Mouse (Mus musculus): Measurements from ENCODE around the gene Rsph10b. TPM values are rescaled to one million over a fixed set of nuclear protein-coding genes. Genes with fewer than 3 reads are reported as not detected.

Gene Rsph10b
- 0.58 and 1.5 TPM in 2 replicates for polyA plus RNA-seq (2016; fragmentation: Nextera tagmentation; extraction: Ambion mirVana)

DNA sequence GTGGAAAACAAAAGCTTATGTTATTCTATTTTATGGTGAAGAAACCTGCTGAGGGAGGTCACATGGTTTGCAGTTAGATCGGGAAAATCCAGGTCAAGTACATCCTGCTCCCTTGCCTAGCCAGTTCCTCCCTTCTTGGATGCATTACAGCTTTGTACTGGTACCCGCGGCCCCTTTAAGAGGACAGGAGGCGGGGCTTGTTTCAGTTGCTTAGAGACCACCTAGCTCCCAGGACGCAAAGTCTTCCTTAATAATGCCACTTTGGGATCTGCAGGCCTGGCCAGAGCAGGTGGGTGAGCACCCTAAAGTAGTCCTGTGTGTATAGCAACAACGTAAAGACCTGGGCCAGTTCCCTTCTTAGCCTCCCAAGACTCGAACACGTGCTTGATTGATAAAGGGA lies at the start of gene Rsph10b:
Rsph10b (plus strand) TSS at position 205 of the 400 bp plus-strand sequence.
- peak; percentile 41 for DNase-seq (ENCODE audit: low spot score)
- Histone ChIP-seq H3K4me1 (peaks cover 11% of the 10 kb centered on the region), H3K27me3 (ENCODE audit: low read depth, poor library complexity, severe bottlenecking) (no peaks in the 10 kb centered on the region), H3K4me3 (peak within 1 kb of the TSS; percentile 32), H3K27ac (replicated peaks) (no peak within 1 kb of the TSS; the same call in 1 of the 2 replicates), H3K36me3 (peaks cover 47% of the 10 kb centered on the region), H3K9me3 (replicated peaks) (no peaks in the 10 kb centered on the region)
- WGBS, result 19% methylated on average over 8 of the region's 8 CpGs

DNA sequence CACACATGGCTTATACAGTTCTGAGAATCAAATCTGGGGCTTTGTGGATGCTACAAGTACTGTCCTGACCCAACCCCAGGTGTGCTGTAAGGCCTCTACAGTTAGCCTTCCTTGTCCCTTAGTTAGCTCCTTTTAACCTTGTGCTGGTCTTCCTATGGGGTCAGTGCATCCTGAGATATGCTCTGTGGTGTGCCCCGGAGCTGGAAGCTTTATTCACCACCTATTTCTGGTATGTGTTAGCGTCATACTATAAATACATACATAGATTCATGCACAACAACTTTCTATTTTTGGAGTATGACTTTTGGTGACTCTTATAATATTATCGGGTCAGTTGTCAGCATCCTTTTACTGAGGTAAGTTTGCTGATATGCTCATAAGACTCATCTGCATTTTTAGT lies 47.6 kb upstream of the Rsph10b start:
- Histone ChIP-seq H3K9me3 (replicated peaks) (peaks cover 8% of the 10 kb centered on the region; the same call in 1 of the 2 replicates), H3K36me3 (peaks cover 99% of the 10 kb centered on the region), H3K4me1 (no peaks in the 10 kb centered on the region), H3K27me3 (ENCODE audit: low read depth, poor library complexity, severe bottlenecking) (no peaks in the 10 kb centered on the region), H3K27ac (replicated peaks) (no peak overlapping the region), H3K4me3 (no peak overlapping the region)
- DNase-seq (ENCODE audit: low spot score), result no peak
- WGBS, result 94% methylated on average over 3 of the region's 3 CpGs

GRCm38 (mm10) chr5:143890741-143891140 lies 42.1 kb upstream of the Rsph10b start:
- DNase-seq (ENCODE audit: low spot score), result no peak
- WGBS, result 86% methylated on average over 6 of the region's 6 CpGs
- H3K27ac ChIP-seq (replicated peaks), result no peak overlapping the region
- H3K4me3 ChIP-seq, result no peak overlapping the region
- peaks cover 5% of the 10 kb centered on the region; the same call in 1 of the 2 replicates for H3K9me3 ChIP-seq (replicated peaks)
- peaks cover 95% of the 10 kb centered on the region for H3K36me3 ChIP-seq
- H3K4me1 ChIP-seq, result no peaks in the 10 kb centered on the region
- no peaks in the 10 kb centered on the region for H3K27me3 ChIP-seq (ENCODE audit: low read depth, poor library complexity, severe bottlenecking)

DNA sequence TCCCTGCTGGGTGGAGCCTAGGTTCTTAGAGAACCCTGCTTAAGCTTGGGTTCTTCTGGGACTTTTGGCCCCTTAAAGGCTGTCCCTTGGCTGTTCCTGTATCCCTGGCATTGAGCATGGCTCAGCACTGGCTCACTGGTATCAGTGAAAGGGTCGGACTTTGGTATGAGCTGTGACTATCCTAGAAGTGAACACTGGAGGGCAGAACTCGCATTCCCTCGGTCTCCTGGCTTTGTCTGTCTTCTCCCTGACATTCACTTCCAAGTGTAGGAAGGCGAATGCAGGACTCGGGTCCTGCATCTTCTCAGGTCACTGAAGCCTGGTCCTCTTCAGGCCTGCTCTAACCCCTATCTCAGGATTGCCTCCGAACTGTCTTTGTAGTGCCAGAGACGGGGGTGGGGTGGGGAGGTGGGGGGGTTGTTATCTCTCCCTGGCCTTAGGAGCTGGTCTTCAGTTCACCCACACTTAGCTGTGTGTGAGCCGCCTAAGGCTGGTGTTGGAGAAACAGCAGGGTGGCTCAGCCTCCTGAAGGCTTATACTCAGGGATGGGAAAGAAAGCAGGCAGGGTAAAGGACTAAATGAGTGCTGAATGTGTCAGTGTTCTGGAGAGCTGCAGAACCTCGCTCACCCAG lies 40.5 kb upstream of the Rsph10b start:
- whole genome bisulfite sequencing, result 82% methylated on average over 9 of the region's 9 CpGs
- DNase-seq (ENCODE audit: low spot score), result no peak
- Histone ChIP-seq H3K27ac (replicated peaks) (no peak overlapping the region), H3K4me1 (no peaks in the 10 kb centered on the region), H3K9me3 (replicated peaks) (no peaks in the 10 kb centered on the region), H3K27me3 (ENCODE audit: low read depth, poor library complexity, severe bottlenecking) (no peaks in the 10 kb centered on the region), H3K4me3 (no peak overlapping the region), H3K36me3 (peaks cover 92% of the 10 kb centered on the region)

DNA sequence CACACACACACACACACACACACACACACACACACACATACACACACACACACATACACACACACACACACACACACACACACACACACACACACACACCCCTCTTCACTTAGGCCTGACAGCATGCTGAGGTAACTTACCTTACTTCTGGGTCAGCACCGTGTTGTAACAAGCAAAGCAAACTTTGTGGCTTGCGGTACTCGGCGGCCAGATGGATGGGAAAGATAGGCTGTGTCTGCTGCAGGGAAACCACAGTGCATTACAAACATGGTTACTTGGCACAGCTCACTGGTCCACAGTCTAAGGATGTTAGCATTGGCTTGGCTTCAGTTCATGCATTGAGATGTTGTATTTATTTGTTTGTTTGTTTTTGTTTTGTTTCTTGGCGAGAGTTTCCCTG lies 39.4 kb upstream of the Rsph10b start:
- H3K27ac ChIP-seq (replicated peaks), result no peak overlapping the region
- 87% methylated on average over 5 of the region's 5 CpGs for WGBS
- DNase-seq (ENCODE audit: low spot score), result no peak
- H3K27me3 ChIP-seq (ENCODE audit: low read depth, poor library complexity, severe bottlenecking), result no peaks in the 10 kb centered on the region
- peaks cover 92% of the 10 kb centered on the region for H3K36me3 ChIP-seq
- no peaks in the 10 kb centered on the region for H3K9me3 ChIP-seq (replicated peaks)
- H3K4me3 ChIP-seq, result no peak overlapping the region
- H3K4me1 ChIP-seq, result no peaks in the 10 kb centered on the region

- H3K27ac ChIP-seq (replicated peaks), result no peak within 1 kb of the TSS
- H3K36me3 ChIP-seq, result peaks cover 92% of the 10 kb centered on the region
- 88% methylated on average over 14 of the region's 14 CpGs for WGBS
- H3K4me3 ChIP-seq, result no peak within 1 kb of the TSS
- no peaks in the 10 kb centered on the region for H3K4me1 ChIP-seq
- no peaks in the 10 kb centered on the region for H3K27me3 ChIP-seq (ENCODE audit: low read depth, poor library complexity, severe bottlenecking)
- no peaks in the 10 kb centered on the region for H3K9me3 ChIP-seq (replicated peaks)
- no peak for DNase-seq (ENCODE audit: low spot score)
Observed at GRCm38 (mm10) chr5:143897635-143898330, 35.1 kb upstream of the Rsph10b start, which contains the start of gene Ankrd61. Ankrd61 (minus strand) TSS chr5:143897685.

DNA sequence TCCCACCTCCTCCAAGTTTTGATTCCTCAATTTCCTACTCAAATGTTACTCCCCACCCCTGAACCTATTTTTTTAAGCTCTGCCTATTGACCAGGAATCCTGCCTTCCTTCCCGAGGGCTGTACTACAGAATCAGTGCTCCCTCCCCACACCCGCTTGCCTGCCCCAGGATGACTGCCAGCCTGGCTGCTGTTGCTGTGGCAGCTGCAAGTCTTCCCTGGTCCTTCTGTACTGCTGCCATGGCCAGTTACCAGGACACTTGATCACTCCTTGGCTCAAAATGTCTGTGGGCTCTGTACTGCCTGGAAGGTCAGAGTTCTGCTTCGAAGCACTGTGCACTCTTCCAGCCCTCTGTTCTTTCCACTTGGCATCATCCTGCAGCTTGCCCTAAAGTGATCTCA lies 30.7 kb upstream of the Rsph10b start:
- Histone ChIP-seq H3K9me3 (replicated peaks) (no peaks in the 10 kb centered on the region), H3K27ac (replicated peaks) (no peak overlapping the region), H3K4me3 (no peak overlapping the region), H3K27me3 (ENCODE audit: low read depth, poor library complexity, severe bottlenecking) (no peaks in the 10 kb centered on the region), H3K4me1 (no peaks in the 10 kb centered on the region), H3K36me3 (peaks cover 100% of the 10 kb centered on the region)
- no peak for DNase-seq (ENCODE audit: low spot score)
- WGBS, result 87% methylated on average over 3 of the region's 3 CpGs

DNA sequence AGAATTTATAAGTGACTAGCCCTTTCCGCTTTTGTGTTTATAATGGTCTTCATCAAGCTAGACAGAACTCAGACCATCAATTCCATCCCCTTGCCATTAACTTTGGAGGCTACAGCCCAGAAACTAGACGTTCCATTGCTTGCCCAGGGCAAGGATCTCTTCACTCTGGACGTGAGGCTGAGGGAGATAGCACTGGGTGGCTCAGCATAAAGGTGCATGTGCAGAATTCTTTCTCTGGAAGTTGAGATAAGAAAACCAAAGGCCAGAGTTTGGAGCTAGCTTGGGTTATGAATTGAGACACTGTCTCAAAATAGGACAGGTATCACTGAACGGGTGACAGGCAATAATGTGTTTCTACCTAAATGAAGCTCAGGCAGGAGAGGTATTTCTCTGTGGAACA lies 29.0 kb upstream of the Rsph10b start:
- H3K27ac ChIP-seq (replicated peaks), result no peak overlapping the region
- H3K4me3 ChIP-seq, result no peak overlapping the region
- no peaks in the 10 kb centered on the region for H3K27me3 ChIP-seq (ENCODE audit: low read depth, poor library complexity, severe bottlenecking)
- 92% methylated on average over 4 of the region's 4 CpGs for WGBS
- no peaks in the 10 kb centered on the region for H3K9me3 ChIP-seq (replicated peaks)
- no peak for DNase-seq (ENCODE audit: low spot score)
- peaks cover 94% of the 10 kb centered on the region for H3K36me3 ChIP-seq
- peaks cover 15% of the 10 kb centered on the region for H3K4me1 ChIP-seq

GRCm38 (mm10) chr5:143906429-143906828 lies 26.4 kb upstream of the Rsph10b start:
- no peak overlapping the region for H3K4me3 ChIP-seq
- WGBS, result 90% methylated on average over 8 of the region's 8 CpGs

DNA sequence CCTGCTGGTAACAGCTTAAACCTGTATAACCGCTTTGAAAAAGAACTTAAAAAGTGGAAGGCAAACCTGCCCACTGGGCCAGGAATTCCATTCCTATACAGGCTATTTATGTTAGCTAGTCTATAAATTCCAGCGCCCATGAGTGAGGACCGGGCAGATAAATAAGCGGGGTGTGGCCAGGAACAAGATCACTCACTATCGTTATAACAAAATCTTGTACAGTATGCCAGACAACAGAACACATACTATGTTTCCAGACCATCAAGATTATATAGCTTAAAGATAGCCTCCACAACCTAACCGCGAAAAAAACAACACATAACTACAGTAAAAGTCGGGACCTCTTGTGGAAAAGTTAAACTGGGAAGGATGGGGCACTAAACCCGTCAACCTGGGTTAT lies 23.9 kb upstream of the Rsph10b start:
- Histone ChIP-seq H3K4me1 (peaks cover 28% of the 10 kb centered on the region), H3K27me3 (ENCODE audit: low read depth, poor library complexity, severe bottlenecking) (no peaks in the 10 kb centered on the region), H3K27ac (replicated peaks) (peak overlapping the region; percentile 87), H3K4me3 (peak overlapping the region; percentile 78), H3K36me3 (peaks cover 52% of the 10 kb centered on the region), H3K9me3 (replicated peaks) (no peaks in the 10 kb centered on the region)
- 5% methylated on average over 9 of the region's 9 CpGs for WGBS
- DNase-seq (ENCODE audit: low spot score), result no peak

More at GRCm38 (mm10) chr5:143906429-143906828, 26.4 kb upstream of the Rsph10b start:
- Histone ChIP-seq H3K27ac (replicated peaks) (no peak overlapping the region), H3K4me1 (peaks cover 28% of the 10 kb centered on the region), H3K9me3 (replicated peaks) (no peaks in the 10 kb centered on the region), H3K36me3 (peaks cover 67% of the 10 kb centered on the region), H3K27me3 (ENCODE audit: low read depth, poor library complexity, severe bottlenecking) (no peaks in the 10 kb centered on the region)
- no peak for DNase-seq (ENCODE audit: low spot score)

DNA sequence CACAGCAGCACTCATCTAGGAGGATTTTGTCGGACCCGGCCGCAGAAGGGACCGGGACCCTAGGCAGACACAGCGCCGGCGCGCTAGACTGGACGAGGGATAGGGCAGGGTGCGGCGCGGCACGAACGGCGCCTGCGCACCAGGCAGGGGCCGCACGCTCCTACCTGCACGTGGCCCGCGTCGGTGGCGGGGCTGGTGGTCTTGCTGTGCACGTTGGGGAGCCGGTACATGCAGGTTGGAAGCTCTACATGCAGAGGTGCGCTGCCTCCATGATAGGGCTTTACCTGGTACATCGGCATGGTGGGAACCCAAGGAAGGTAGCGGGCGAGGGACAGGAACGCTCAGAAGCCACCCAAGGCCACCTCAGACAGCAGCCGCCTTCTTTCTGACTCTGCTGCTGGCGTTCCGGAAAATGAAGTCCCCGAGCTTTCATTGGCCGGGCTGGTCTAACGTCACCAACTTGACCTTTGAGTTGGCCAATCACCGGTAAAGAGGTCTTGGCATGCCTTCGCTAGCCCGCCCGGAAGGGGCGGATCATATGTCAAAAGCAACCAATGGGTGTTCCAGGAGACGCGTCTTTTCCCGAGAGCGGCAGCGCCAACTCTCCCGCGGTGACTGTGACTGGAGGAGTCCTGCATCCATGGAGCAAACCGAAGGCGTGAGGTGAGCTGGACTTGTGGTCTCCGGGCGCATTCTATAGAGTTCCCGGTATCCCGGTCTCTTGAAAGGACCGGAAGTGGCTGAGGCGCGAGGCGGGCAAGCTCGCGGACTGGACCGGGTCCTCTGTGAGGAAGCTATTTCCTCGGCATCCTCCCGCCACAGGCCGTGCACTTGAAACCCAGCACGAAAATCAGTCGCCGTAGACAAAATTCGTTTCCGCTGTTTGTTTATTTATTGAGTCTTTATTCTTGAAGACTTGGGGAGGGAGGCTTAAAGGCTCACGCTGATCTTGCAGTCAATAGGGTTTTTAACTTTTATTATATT lies 23.1 kb upstream of the Rsph10b start, which contains the start of the genes Aimp2 and Pms2:
Aimp2 (minus strand) TSS at position 431 of the 984 bp plus-strand sequence.
Pms2 (plus strand) TSS at position 548 of the 984 bp plus-strand sequence.
- peaks cover 28% of the 10 kb centered on the region for H3K4me1 ChIP-seq

DNA sequence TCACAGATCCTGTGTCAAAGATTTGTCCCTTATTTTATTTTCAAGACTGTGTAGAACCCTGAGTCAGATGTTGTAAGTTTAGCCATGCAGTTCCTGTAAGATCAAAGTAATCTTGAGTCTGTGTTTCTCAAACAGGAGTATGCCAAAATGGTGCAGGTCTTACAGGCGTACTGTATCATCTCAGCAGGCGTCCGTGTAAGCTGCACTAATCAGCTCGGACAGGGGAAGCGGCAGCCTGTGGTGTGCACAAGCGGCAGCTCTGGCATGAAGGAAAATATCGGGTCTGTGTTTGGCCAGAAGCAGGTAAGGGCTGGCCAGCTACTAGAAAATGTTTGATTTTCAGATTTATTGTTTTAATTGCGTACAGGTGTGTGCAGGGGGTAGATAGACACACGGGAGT lies 16.6 kb upstream of the Rsph10b start:
- WGBS, result 94% methylated on average over 9 of the region's 9 CpGs
- Histone ChIP-seq H3K27ac (replicated peaks) (no peak overlapping the region), H3K27me3 (ENCODE audit: low read depth, poor library complexity, severe bottlenecking) (no peaks in the 10 kb centered on the region), H3K9me3 (replicated peaks) (no peaks in the 10 kb centered on the region), H3K4me3 (no peak overlapping the region), H3K36me3 (peaks cover 78% of the 10 kb centered on the region), H3K4me1 (peaks cover under 1% of the 10 kb centered on the region)
- no peak for DNase-seq (ENCODE audit: low spot score)

More for the DNA sequence above, 23.1 kb upstream of the Rsph10b start, which contains the start of the genes Aimp2 and Pms2:
- WGBS, result under 1% methylated on average over 70 of the region's 70 CpGs
- peak; percentile 97 for DNase-seq (ENCODE audit: low spot score)
- H3K27ac ChIP-seq (replicated peaks), result peak within 1 kb of the TSS; percentile 87
- peak within 1 kb of the TSS; percentile 78 for H3K4me3 ChIP-seq
- no peaks in the 10 kb centered on the region for H3K9me3 ChIP-seq (replicated peaks)
- H3K27me3 ChIP-seq (ENCODE audit: low read depth, poor library complexity, severe bottlenecking), result no peaks in the 10 kb centered on the region
- peaks cover 51% of the 10 kb centered on the region for H3K36me3 ChIP-seq

All from midbrain, embryonic 10.5 days (tissue).